Mouse (Mus musculus): ENCODE results near the gene Pde4c. TPM values are rescaled to one million over a fixed set of nuclear protein-coding genes. Genes with fewer than 3 reads are reported as not detected.

The Pde4c gene
- total RNA-seq, 2 experiments from 2014 or later, result 0.51 to 0.64 TPM

DNA sequence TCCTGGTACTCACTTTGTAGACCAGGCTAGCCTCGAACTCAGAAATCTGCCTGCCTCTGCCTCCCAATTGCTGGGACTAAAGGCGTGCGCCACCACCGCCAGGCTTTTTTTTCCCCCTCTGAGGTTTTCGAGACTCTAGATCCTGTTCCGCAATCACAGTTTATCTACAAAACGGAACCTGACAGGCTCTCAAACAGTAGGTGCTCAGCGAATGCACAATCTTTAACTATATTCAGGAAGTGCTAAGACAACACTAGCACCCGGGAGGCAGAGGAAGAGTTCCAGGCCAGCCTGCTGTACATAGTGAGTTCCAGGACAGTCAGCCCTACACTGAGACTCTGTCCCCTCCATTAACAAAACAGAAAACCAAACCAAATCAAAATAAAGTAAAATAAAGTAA is 41.8 kb downstream of the Pde4c start:
- no peak for DNase-seq (ENCODE audit: low spot score in 2 of 2)

DNA sequence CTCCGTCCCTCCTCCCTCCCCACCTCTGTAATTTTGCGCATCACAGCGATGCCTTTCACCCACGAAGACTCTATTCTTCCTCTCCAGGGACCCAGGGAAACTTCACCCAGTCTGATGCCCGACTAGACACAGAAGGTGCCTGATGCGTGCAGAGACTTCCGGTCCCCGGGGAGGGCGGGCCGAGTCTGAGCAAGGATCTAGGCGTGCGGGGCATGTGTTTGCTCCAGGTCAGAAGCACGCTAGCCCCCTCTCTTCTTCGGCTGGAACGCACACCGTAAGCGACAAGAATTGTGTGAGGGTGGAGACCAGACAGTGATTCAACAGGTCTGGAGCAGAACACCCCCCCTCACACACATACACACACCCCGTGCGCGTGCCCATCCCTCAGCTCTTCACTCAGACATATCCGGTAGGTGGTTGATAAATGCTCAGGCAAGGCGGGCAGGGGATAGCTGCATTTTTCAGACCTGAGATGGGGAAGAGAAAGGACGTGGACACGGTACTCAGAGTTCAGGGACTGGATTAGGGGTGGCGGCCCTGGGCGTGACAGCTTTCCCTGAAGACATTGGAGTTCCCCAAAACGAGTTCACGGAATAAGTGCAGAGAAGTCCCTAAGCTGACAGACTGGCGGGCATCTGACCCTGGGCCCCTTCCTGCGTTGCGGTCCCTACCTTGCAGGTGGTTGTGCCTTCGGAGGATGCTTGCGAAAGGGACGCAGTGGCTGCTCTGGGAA is 42.5 kb downstream of the Pde4c start:
- DNase-seq (ENCODE audit: low spot score in 2 of 2), result no peak

DNA sequence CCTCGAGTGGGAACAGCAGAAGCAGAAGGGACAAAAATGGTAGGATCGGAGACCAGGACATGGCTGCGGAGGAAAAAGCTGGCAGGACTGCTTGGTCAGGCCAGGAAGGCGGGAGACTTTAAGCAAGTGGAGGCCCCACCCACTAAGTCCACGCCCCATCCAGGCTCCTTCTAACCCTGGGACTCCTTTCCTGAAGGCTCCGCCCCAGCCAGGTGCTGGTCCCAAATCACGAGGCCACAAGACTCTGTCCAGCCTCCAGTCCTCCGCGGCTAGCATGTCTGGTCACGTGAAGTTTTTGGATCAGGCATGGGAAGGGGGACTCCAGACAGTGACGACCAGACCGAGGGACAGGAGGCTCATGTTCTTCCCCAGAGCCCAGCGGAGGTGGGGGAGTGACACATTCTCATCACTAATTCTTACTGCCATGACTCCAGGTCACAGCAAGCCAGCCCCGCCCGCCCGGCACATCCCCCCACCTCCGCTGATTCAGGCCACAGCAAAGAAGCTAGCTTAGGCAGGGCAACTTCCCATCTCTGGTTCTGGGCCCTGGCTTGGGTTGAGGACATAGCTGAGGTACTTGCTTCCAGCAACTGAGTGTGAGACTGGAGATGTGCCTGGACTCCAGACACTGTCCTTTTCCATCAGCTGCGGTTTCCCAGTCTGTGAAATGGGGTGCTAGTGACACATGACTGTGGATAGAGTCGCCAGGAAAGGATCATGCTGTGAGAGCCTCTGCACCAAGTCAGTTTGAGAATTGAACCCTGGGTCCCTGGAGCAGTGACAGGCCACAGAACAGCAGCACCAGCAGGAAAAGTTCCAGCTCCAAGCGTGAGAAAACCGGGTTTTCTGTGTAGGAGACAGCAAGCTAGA is 43.3 kb downstream of the Pde4c start:
- no peak for DNase-seq (ENCODE audit: low spot score in 2 of 2)

DNA sequence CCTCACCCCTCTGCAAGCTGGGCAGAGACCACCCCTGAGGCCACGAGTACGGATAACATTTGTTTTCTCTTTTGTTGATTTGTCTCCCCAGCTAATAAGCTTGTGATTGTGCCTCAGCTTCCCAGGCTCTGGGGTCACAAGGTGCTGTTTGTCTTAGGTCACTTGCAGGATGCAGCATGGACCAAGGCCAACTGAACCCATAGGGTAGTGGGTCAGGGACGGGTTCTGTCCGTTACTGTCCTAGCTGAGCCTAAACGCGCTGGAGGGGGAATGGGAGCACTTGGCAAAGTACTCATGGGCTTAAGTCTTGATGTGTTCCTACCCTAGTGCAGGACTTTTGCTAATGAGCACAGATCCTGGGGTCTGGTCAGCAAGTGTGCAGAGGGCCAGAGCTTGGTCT is 44.0 kb downstream of the Pde4c start:
- no peak for DNase-seq (ENCODE audit: low spot score in 2 of 2)

DNA sequence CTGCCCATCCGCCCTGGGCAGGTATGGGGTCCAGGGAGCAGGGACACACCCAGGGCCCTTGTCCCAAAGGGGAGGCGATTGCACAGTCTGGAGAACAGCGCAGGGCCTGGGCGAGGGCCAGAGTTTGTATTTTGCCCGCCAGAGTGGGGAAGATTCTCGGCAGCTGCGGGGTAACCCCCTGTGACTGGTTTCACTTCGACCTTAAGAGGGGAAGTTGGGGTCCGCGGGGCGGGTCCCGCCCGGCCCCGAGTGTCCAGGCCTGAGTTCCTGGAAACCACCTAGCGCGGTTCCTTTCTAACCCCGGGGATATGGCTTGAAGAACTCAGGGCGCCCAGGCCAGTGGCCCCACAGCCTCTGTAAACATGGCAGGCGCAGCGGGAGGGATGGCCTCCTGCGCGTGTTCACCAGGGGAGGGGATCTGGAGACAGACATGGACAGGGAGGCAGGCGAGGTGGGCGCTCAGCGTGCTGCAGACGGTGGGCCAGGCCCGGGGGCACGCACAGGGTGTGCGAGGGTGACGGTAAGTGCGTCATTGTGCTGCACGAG is 44.8 kb downstream of the Pde4c start:
- no peak for DNase-seq (ENCODE audit: low spot score in 2 of 2)

DNA sequence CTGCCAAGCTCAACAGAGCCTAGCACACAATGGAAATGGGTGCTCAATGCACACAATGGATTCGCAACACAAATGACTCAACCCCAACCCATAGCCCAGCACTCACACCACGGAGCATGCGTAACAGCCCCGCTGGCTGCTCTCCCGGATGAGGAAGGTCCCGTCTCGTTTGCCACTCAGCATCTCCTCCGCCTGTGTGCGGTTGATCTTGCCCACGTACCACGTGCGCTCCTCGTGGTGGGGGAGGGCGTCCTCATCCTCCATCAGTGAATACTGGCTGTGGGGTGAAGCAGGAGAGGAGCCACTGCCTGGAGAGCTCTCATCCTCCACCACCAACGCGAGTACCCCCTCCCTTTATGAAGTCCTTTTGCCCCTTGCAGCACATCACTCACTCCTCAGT is 45.4 kb downstream of the Pde4c start:
- no peak for DNase-seq (ENCODE audit: low spot score in 2 of 2)

DNA sequence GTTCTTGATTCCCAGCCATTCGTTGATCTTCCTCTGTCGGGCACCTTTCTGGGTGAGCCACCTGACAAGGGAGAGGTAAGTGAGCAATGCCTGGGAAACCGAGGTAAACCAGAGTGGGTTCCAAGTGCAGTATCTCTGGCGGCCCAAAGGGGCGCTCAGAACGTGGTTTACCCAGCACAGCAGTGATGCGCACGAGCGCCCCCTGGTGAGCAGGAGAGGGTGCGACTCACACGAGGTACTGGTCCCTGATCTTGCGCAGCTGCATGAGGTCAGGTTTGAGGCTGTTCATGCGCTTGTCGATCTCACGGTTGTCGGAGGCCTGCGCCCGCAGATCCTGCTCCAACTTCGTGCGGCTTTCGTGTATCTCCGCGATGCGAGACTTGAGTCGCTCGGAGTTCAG is 45.8 kb downstream of the Pde4c start:
- DNase-seq (ENCODE audit: low spot score in 2 of 2), result peak; percentile 97 to 98

DNA sequence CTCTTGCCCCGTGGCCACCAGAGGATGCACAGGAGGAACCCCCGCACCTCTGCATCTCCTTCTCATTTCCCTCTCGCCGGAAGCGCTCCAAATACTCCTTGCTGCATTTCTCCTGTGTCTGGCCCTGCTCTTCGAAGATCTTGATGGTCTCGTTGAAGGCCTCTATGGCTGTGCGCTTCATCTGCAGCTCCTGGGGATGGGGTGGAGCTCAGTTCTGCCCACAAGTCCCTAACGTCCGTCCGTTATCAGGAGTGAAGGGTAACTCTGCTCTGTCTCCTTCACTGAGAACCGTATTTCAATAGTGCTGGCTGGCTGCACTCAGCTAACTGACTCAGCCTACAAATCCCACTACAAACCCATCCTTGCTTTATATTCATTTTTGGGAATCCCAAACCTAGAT is 46.3 kb downstream of the Pde4c start:
- no peak for DNase-seq (ENCODE audit: low spot score in 2 of 2)

DNA sequence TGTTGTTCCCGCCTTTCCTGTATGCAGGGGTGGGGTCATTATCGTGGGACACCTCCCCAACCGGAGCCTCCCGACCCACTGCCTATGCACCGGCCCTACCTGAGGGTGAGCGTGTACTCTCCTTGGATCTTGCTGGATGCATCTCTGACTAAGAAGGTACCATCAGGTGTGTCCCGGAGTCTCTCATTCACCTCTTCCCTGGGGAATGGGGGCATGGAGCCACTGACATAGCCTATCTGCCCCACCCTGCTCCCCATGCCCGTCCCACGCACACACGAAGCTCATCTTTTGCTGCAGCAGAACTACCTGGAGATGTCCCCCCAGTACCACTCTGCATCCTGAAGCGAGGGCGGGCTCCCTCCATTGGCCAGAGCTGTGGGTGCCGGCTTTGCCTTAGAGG is 47.2 kb downstream of the Pde4c start:
- no peak for DNase-seq (ENCODE audit: low spot score in 2 of 2)

DNA sequence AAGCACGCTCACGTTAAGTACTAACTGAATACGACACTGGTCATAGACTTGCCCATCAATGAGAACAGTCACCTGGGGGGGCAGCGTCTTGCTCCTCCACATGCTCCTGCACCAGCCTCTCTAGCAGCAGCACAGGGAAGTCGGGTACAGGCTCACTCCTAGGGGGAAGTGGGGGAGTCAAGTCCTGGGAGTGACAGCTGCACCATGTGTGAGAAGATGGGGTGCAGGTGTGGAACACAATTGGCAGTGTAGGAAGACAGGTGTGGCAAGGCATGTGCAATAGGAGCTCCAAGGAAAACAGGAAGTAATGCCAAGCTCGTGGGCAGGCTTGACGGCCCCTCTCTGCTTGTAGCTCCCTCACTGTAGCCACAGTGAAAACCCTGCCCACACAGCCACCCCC is 47.7 kb downstream of the Pde4c start:
- DNase-seq (ENCODE audit: low spot score in 2 of 2), result no peak

DNA sequence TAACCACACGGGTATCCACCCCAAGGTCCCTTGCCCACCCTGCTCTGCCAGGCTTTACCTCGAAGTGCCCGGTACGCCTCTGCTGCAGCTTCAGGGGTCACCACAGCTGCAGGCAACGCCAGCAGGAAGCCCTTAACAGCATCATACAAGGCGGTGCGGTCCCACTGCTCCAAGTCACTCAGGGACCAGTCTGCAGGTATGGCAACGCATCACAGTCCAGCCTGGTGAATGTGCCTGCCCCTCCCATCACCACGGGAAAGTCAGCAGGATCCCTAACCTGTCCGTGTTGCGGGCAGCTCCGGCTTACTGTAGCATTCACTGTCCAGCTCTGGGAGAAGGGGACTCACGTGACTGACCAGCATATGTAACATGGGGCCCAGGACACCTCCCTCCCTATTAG is 48.6 kb downstream of the Pde4c start:
- no peak for DNase-seq (ENCODE audit: low spot score in 2 of 2)

DNA sequence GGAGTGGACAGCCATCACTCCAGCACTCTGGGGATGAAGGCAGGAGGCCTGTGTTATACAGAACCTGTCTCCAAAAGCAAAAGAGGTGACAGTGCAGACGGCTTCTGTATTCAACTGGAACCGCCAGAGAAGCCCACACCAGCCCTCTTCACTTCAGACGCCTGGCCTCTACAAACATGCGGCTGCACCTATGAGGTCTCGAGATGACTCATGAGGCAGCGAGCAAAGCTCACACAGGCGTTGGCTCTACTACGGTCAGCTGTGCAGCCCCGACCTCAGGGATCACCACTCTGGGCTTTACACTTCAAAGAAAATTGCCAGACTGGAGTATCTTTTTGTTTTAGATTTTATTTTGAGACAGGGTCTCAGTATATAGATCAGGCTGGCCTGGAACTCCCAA is 49.4 kb downstream of the Pde4c start:
- no peak for DNase-seq (ENCODE audit: low spot score in 2 of 2)

DNA sequence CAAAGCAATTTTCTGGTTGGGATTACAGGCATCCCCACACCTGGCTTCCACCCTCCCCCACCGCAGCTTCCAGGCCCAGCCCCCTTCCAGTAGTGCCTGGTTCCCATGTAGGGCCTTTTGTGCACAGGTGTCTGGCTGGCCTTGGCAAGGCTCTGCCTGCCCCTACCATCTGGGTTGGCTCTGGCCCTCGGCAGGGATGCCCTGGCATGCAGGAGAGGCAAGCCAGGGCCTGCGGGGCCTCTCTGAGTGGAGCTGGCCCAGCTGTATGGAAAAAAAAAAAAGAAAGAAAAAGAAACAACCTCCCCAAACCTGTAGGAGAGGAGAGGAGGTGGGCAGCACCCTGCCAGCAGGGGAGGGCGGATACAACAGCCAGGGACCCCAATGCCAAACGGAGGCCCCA is 49.9 kb downstream of the Pde4c start:
- no peak for DNase-seq (ENCODE audit: low spot score in 2 of 2)

DNA sequence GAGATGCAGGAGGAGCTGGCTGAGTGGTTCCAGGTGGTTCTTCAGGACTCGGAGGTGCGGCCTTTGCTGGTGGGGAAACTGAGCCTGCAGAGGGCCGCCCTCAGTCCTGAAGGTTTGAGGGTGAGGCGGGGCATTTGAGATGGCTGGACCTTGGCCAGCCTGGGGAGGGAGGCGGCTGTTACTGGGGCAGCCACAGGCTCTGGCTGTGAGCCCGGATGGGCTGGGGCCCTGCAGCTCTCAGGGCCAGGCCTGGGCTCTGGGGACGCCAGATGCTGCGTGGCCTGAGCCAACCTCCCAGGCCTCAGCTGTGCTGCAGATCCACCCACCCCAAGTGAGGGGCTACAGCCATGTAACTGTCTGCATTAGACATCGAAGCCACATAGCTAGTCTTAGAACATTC is 50.3 kb downstream of the Pde4c start:
- peak in 1 of 2 experiments; percentile 78 for DNase-seq (ENCODE audit: low spot score in 2 of 2)

DNA sequence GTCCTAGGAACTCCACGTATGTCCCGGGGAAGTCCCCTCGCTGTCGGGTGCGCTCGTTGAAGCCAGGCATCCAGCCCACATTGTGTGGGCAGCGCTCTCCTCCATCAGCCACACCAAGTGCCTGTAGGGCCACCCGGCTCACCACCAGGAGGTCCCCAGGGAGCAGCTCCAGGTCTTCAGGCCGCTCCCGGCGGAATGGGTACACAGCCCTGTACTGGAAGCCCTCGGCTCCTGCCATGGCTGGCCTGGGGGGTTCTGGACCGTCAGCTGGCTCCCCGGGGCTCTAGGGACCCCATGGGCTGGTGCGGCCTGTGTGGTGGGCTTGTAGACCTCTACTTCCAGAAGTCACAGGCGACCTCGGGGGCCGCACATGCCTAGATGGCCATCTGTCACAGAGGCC is 51.2 kb downstream of the Pde4c start:
- no peak for DNase-seq (ENCODE audit: low spot score in 2 of 2)

DNA sequence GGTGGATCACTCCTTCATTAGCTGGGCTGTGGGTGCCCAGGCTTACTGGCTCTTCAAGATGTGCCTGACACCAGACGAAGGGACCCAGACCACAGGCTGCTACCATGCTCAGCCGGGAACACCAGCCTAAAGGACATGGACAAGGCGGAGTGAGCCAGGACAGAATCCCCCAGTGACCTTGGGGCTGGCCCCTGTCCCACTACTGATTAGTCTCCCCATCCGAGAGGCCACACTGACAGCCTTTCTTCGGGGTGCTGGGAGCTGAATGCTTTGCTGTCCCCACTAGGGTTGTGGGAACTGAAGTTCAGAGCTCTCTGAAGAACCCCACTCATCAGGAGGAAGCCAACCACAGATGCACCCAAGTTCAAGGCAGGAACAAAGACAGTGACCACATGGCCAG is 51.7 kb downstream of the Pde4c start:
- no peak for DNase-seq (ENCODE audit: low spot score in 2 of 2)

DNA sequence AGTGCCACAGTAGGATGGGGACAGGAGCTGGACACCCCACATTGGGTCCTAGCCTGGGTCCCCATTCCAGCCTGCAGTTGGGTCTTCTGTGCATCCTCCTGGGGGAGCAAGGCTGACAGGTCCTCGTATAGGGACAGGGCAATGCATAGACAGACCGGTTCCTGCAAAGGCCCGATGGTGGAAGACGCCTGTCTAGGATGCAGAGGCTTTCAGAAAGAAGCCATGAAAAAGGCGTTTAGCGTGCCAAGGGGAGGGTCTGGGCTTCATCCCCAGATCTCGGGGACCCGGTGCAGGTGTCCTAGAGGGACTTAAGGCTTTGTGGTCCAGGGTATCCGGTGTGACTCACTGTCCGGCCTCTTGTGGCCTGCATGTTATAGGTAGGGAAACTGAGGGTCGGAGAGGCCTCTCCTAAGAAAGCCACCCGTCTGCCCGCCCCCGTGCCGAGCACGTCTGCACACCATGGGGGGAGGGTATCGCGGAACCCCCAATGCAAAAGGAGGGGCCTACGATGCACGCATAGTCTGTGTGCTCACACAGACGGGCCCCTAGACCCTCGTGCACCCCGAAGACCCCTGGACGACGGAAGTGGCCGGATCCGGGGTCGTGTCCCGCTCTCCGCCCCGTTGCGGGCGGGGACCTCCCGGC is 52.5 kb downstream of the Pde4c start:
- DNase-seq (ENCODE audit: low spot score in 2 of 2), result no peak

DNA sequence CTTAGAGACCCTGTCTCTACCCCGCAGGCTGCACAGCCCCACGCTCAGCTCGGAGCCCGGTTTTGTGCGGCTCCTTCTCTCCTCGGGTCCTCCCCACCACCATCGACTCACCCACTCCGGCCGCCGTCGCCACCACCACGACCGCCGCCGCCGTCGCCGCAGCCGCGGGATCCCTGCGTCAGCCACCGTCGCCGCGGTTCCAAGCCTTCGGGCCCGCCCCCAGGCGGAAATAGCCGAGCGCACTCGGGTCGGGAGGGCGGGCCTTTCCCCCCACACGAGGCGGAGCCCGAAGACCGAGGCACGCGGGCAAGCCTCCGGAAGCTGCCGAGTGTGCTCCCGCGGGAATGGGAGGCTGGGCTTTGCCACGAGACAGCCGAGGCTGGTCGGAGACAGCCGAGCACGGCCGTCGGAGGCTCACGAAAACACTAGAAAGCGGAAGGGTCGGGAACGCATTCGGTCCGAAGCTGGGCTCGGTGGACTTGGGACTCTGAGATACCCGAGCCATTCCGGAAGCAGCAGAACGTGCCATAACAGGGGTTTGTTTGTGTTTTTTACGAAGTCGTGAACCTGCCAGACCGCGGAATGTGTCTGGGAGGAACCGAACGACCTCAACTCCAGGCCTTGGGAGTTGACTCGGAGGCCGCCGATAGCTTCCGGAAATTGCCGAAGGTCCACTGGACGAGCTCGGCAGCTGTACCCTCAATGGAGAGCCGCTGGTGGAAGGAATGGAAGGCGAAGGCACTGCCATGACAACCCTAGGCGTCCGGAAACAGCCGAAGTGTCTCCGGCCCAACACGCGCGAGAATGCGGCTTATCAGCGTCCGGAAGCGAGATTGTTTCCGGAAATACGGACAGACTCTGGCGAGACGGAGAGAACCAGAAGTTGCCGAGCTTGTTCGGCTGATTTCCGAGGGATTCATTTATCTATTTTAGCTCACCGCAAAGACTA is 53.2 kb downstream of the Pde4c start, which contains the start of gene Pik3r2:
Gene Pik3r2 (minus strand): TSS at position 218 of the 949 bp plus-strand sequence.
- peak; percentile 99 to 100 for DNase-seq (ENCODE audit: low spot score in 2 of 2)

DNA sequence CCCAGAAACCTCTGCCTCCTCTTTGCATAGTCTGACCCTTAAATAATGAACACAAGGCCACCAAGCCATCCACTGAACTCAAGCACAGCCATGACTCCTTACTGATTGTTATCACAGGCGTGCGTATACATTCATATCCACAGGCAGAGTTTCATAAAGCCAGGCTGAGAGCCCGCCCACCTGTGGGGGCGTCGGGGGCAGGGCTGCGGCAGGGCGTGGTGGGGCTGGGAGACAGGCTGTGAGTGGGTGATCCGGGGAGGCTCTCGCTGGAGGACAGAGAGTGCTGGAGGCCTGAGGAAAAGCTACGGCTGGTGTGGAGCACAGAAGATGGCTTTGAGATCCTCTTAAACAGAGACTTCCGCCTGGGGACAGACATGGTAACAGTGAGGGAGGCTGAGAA is 56.6 kb downstream of the Pde4c start:
- no peak for DNase-seq (ENCODE audit: low spot score in 2 of 2)

DNA sequence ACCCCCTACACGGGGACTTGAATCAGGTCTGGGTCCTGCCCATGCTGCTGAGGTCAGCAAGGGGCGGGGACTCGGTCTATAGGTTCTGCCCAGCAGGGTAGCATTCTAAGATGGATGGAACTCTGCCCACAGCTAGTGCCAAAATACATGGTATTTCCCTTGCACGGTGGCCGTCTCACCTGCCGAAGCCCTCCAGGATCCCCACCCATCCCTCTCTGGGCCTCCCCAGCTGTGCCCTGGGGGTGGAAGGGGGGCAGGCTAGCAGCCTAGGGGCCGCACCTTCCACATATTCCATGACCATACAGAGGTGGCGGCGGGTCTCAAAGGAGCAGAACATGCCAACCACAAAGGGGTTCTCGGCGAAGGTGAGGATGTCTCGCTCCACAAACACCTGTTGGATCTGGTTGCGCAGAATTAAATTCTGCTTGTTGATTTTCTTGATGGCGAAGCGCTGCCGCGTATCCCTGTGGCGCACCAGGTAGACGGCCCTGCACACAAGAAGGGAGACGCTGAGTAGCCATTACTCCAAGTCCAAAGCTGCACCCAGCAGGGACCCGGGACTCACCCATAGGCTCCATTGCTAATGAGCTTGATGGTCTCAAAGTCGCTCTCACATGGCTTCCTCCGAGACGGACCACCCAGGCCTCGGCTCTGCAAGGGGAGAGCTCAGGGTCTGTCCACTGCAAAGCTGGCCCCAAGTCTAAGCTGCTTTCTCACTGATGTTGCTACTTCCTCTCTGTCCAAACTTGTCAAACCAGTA is 63.0 kb downstream of the Pde4c start:
- no peak for DNase-seq (ENCODE audit: low spot score in 2 of 2)
